Mouse (Mus musculus) hindbrain, embryonic 13.5 days (tissue): ENCODE data around the gene Ptrhd1. TPM values are rescaled to one million over a fixed set of nuclear protein-coding genes. Genes with fewer than 3 reads are reported as not detected.

Source experiments
- ATAC-seq: fragments of 200-750 bp; cut with Nextera tagmentation; 2 replicates; pipeline ENCODE4 v1.8.0; 2017; ENCODE audit warnings: moderate TSS enrichment; ENCODE audit not compliant: low FRiP score
- H3K27ac ChIP-seq: fragments of 300-500 bp; sonication (generic); 2 replicates; pipeline ENCODE4 v1.5.1; 2015; ENCODE audit warnings: inconsistent platforms, mild to moderate bottlenecking, moderate library complexity
- H3K27me3 ChIP-seq: fragments of 300-500 bp; sonication (generic); 2 replicates; pipeline ENCODE4 v1.6.1; 2015; ENCODE audit warnings: mild to moderate bottlenecking, inconsistent platforms
- H3K36me3 ChIP-seq: fragments of 300-500 bp; sonication (generic); 2 replicates; pipeline ENCODE4 v1.6.1; 2015; ENCODE audit warnings: mild to moderate bottlenecking, inconsistent platforms
- H3K4me1 ChIP-seq: fragments of 300-500 bp; sonication (generic); replicated peaks from 2 replicates; pipeline ENCODE4 v1.6.1; 2015; ENCODE audit warnings: inconsistent platforms
- H3K4me2 ChIP-seq: fragments of 300-500 bp; sonication (generic); 2 replicates; pipeline ENCODE4 v1.6.1; 2015; ENCODE audit warnings: inconsistent platforms, mild to moderate bottlenecking, moderate library complexity
- H3K4me3 ChIP-seq: fragments of 300-500 bp; sonication (generic); 2 replicates; pipeline ENCODE4 v1.5.1; 2015; ENCODE audit warnings: mild to moderate bottlenecking, inconsistent platforms
- H3K9ac ChIP-seq: fragments of 300-500 bp; sonication (generic); 2 replicates; pipeline ENCODE4 v1.6.1; 2015; ENCODE audit warnings: mild to moderate bottlenecking, inconsistent platforms
- H3K9me3 ChIP-seq: fragments of 300-500 bp; sonication (generic); 2 replicates; pipeline ENCODE4 v1.6.1; 2016; ENCODE audit warnings: inconsistent platforms
- WGBS: fragments of 180-500 bp; shearing (Covaris S2); methylation state at CpG from one replicate; pipeline ENCODE4 v1.1.7; 2015; 5-methylcytosine and 5-hydroxymethylcytosine counted together
- polyA plus RNA-seq: library from polyadenylated mRNA; unstranded; fragments of >200 nt; fragmentation: Nextera tagmentation; extraction: Ambion mirVana; gene quantifications from 2 replicates; pipeline ENCODE4 v1.2.1, GENCODE M21; 2015

Gene Ptrhd1
- polyA plus RNA-seq, 1 experiment from 2014 or later, result 6.5 TPM

DNA sequence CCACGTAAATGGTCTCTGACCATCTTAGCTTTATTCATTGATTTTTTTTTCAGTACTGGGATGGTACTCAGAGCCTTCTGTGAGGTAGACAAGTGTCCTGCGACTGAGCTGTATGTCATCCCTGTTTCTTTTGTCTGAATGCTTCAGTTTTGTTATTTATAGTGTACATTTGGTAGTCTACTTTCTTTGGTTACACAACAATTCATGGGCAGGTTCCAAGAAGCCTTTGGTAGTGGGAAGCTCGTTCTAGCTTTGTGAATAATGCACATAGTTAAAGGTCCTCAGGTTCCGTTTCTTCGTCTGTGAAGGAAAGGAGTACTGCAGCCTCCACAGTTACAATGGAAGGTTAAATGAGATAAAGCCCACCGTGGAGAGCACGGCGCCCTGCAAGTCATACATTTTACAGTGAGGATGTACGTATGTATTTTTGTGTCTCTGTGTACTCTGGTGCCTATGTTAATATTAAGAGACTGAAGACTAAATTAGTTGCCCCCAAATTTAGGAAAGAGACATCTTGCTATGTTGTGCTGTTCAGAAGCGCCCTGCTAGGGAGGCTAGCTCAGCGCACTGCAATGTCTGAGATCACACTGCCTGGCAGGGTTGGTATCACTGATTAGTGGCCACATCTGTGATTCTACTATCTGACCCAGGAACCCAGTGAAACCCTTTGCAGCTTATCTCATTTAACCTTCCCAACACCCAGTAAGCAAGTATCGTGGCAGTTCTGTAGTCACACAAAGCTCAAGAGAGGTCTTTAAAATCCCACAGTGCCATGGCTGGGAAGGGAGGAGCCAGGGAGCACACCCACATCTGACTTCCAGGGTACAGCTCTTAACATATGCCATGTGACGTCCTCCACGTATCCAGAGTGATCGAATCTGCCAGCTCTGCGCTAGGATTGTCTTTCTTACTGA lies 19.2 kb downstream of the Ptrhd1 start:
- Histone ChIP-seq H3K4me1 (no peaks in the 10 kb centered on the region), H3K4me3 (no peak overlapping the region), H3K9ac (no peak overlapping the region), H3K36me3 (peaks cover 59% of the 10 kb centered on the region), H3K27me3 (no peaks in the 10 kb centered on the region), H3K27ac (no peak overlapping the region), H3K4me2 (no peak overlapping the region), H3K9me3 (no peaks in the 10 kb centered on the region)
- ATAC-seq, result no peak
- WGBS, result 83% methylated on average over 16 of the region's 16 CpGs

DNA sequence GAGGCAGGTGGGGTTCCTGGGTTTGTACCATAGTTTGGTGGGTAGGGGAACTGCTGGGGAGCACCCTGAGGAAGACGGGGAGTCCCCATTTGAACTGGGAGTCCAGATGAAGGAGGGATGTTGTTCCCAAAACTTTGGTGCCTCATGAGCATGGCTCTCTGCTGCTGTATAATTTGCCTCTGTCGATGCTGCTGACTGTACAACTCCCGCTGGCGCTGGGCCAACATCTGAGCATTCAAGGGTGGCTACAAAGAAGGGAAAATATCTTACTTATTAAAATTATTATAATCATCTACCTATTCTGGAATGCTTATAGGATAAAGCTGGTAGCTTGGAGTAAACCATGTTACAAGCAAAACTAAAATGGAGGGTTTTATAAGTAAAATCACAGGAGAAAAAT lies 33.9 kb downstream of the Ptrhd1 start:
- no peaks in the 10 kb centered on the region for H3K27me3 ChIP-seq
- no peaks in the 10 kb centered on the region for H3K4me1 ChIP-seq
- no peak overlapping the region for H3K4me3 ChIP-seq
- no peak for ATAC-seq
- 94% methylated on average over 4 of the region's 4 CpGs for WGBS
- H3K27ac ChIP-seq, result no peak overlapping the region
- H3K36me3 ChIP-seq, result peaks cover 62% of the 10 kb centered on the region
- H3K9me3 ChIP-seq, result no peaks in the 10 kb centered on the region; the same call in 1 of the 2 replicates
- H3K4me2 ChIP-seq, result no peak overlapping the region
- no peak overlapping the region for H3K9ac ChIP-seq

GRCm38 (mm10) chr12:4271078-4271477 lies 37.3 kb downstream of the Ptrhd1 start:
- H3K4me1 ChIP-seq, result no peaks in the 10 kb centered on the region
- no peak overlapping the region for H3K27ac ChIP-seq
- WGBS, result 93% methylated on average over 6 of the region's 6 CpGs
- H3K9me3 ChIP-seq, result no peaks in the 10 kb centered on the region; the same call in 1 of the 2 replicates
- H3K27me3 ChIP-seq, result no peaks in the 10 kb centered on the region
- ATAC-seq, result no peak
- H3K4me2 ChIP-seq, result no peak overlapping the region
- H3K36me3 ChIP-seq, result peaks cover 76% of the 10 kb centered on the region
- no peak overlapping the region for H3K4me3 ChIP-seq
- no peak overlapping the region for H3K9ac ChIP-seq

GRCm38 (mm10) chr12:4278978-4279755 lies 45.3 kb downstream of the Ptrhd1 start:
- Histone ChIP-seq H3K27me3 (no peaks in the 10 kb centered on the region), H3K27ac (no peak overlapping the region), H3K4me3 (no peak overlapping the region), H3K9ac (no peak overlapping the region), H3K9me3 (no peaks in the 10 kb centered on the region), H3K36me3 (peaks cover 26% of the 10 kb centered on the region), H3K4me2 (no peak overlapping the region), H3K4me1 (no peaks in the 10 kb centered on the region)
- ATAC-seq, result no peak
- 89% methylated on average over 3 of the region's 3 CpGs for whole genome bisulfite sequencing

- peaks cover 19% of the 10 kb centered on the region for H3K36me3 ChIP-seq
- H3K4me3 ChIP-seq, result no peak overlapping the region
- no peak overlapping the region for H3K9ac ChIP-seq
- 92% methylated on average over 3 of the region's 3 CpGs for WGBS
- no peaks in the 10 kb centered on the region for H3K9me3 ChIP-seq
- no peak overlapping the region for H3K27ac ChIP-seq
- H3K27me3 ChIP-seq, result no peaks in the 10 kb centered on the region
- H3K4me1 ChIP-seq, result no peaks in the 10 kb centered on the region
- no peak for ATAC-seq
- no peak overlapping the region for H3K4me2 ChIP-seq
These were observed 46.1 kb downstream of the Ptrhd1 start for GRCm38 (mm10) chr12:4279878-4280277.

DNA sequence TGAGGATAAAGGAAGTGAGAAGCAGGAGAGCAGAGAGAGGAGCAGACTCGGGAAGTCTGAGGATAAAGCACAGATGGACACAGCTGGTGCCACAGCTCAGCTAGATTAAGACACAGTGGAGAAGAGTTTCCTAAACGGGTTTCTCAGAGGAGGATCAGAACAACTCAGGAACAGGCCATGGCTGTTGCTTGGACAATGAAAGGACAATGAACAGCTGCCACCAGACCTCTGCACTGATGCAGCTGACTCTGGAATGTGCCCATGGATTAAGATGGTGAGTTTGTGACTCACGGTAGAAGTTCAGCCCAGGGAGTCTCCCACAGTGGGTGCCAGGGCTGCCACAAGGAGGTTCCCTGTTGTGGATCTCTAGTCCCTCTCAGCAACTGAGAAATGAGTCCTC lies 51.4 kb downstream of the Ptrhd1 start:
- Histone ChIP-seq H3K36me3 (peaks cover 18% of the 10 kb centered on the region), H3K9ac (no peak overlapping the region), H3K4me1 (no peaks in the 10 kb centered on the region), H3K27me3 (no peaks in the 10 kb centered on the region), H3K4me3 (no peak overlapping the region), H3K9me3 (no peaks in the 10 kb centered on the region), H3K27ac (no peak overlapping the region), H3K4me2 (no peak overlapping the region)
- ATAC-seq, result no peak
- WGBS, result 47% methylated on average over 3 of the region's 3 CpGs

Other genes with a start within 250 kb of the Ptrhd1 start
- 36.2 and 38.2 TPM in 2 replicates for gene Efr3b, start 195.1 kb upstream of the Ptrhd1 start, polyA plus RNA-seq
- gene Dnajc27, start 151.4 kb upstream of the Ptrhd1 start, polyA plus RNA-seq, result 14.7 and 14.8 TPM in 2 replicates
- 7.0 and 7.1 TPM in 2 replicates for gene Adcy3, start 100.9 kb upstream of the Ptrhd1 start, polyA plus RNA-seq
- 9.0 and 10.3 TPM in 2 replicates for gene Cenpo, start 267 bp downstream of the Ptrhd1 start, polyA plus RNA-seq
- gene Ncoa1, start 243.2 kb downstream of the Ptrhd1 start, polyA plus RNA-seq, result 10.3 and 11.5 TPM in 2 replicates